Mouse (Mus musculus) spleen, adult 2 months (tissue): ENCODE data around the gene Samd4.

ENCODE experiments used
- CTCF ChIP-seq: fragments of 200-500 bp; IDR thresholded peaks from 2 replicates; pipeline ENCODE4 v1.5.1; 2011; ENCODE audit warnings: mild to moderate bottlenecking, inconsistent platforms; ENCODE audit not compliant: insufficient read depth, insufficient read length, insufficient replicate concordance; ENCODE audit errors: extremely low read depth
- POLR2A ChIP-seq: fragments of 200-500 bp; IDR thresholded peaks from 2 replicates; pipeline ENCODE4 v1.6.1; 2011; ENCODE audit warnings: low read depth, low read length, inconsistent platforms

GRCm38 (mm10) chr14:47111341-47111740, 228.7 kb downstream of the Samd4 start:
- TF ChIP-seq POLR2A, result no peak
- no peak for TF ChIP-seq CTCF
